21 mouse cellular contexts compared by ENCODE assay signal in the genomic region with DNA sequence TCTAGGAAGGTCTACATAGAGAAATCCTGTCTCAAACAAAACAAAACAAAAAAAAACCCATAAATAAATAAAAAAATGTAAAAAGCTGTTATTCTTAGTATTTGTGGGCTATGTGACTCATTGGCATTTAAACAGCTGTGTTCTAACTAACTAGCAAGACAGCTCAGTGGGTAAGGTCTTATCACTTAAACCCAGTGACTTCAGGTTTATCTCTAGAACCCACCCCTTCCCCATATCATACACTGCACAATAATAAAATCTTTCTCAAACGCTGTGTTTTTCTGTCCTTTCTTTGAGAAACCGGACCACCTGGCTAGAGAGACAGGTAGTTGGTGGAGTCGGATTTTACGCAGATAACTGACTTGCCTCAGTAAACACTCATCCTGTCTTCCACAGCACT. TPM values are rescaled to one million over a fixed set of nuclear protein-coding genes. Genes with fewer than 3 reads are reported as not detected.
A peak's percentile ranks its signal among the peaks of the same experiment; 100 is the strongest.
DNase-seq lines count a peak whose midpoint lies in the region; ATAC-seq and TF ChIP-seq lines count a peak whose summit lies in the region.
"Had no signal": no experiment of that assay in that cellular context is flagged by ENCODE, and none has a peak within 500 bp of the region (broad histone marks: within the 10 kb centered on the region; RNA-seq: fewer than 3 reads in every experiment).

No protein-coding gene starts in this region.

- peak overlapping the region; percentile 40 for H3K4me2 ChIP-seq in liver, embryonic 11.5 days
- peak overlapping the region; percentile 53 for H3K4me2 ChIP-seq in liver, embryonic 14.5 days (ENCODE audit: low read depth)
- H3K4me2 ChIP-seq: embryonic facial prominence, embryonic 13.5 days; forebrain, embryonic 15.5 days; hindbrain, embryonic 12.5 days had no signal

- peaks cover 25% of the 10 kb centered on the region for H3K36me3 ChIP-seq in liver, embryonic 11.5 days (ENCODE audit: control insufficient read depth, insufficient read depth, low read length)
- H3K36me3 ChIP-seq in erythroblast, embryonic 14.5 days (ENCODE audit: control insufficient read depth), result peaks cover 100% of the 10 kb centered on the region
- H3K36me3 ChIP-seq in liver, embryonic 14.5 days (replicated peaks; ENCODE audit: control insufficient read depth, insufficient read depth, low read depth), result peaks cover 82% of the 10 kb centered on the region

- peaks cover 29% of the 10 kb centered on the region for H3K4me1 ChIP-seq in liver, embryonic 11.5 days (replicated peaks; ENCODE audit: control insufficient read depth, insufficient read depth, low read length)
- peaks cover 77% of the 10 kb centered on the region for H3K4me1 ChIP-seq in erythroblast, embryonic 14.5 days (ENCODE audit: control insufficient read depth)
- peaks cover 26 to 37% of the 10 kb centered on the region in 2 experiments for H3K4me1 ChIP-seq in liver, embryonic 14.5 days (replicated peaks; ENCODE audit: control insufficient read depth in 2 of 2, insufficient read depth in 2 of 2, low read length in 1 of 2)
- H3K4me1 ChIP-seq: embryonic facial prominence, embryonic 13.5 days; forebrain, embryonic 15.5 days; heart, embryonic 10.5 days; hindbrain, embryonic 12.5 days had no signal

- H3K9ac ChIP-seq in liver, embryonic 11.5 days (ENCODE audit: low read depth, low read length), result no peak overlapping the region
- H3K9ac ChIP-seq in liver, embryonic 14.5 days (replicated peaks), result peak overlapping the region; percentile 52; the same call in 1 of the 2 replicates
- H3K9ac ChIP-seq: embryonic facial prominence, embryonic 13.5 days; forebrain, embryonic 15.5 days; hindbrain, embryonic 12.5 days had no signal

- DNase-seq in liver, embryonic 11.5 days (ENCODE audit: low spot score), result no peak
- DNase-seq in liver, result no peak
- DNase-seq in liver, embryonic 14.5 days (ENCODE audit: low read depth in 3 of 3, low spot score in 3 of 3), result peak in 1 of 3 experiments; percentile 54
- DNase-seq in kidney, postnatal 36 days, result no peak
- no peak for DNase-seq in adrenal gland, postnatal 36 days
- DNase-seq in cerebellum, postnatal 4 days (ENCODE audit: low spot score in 2 of 2), result no peak
- DNase-seq: adrenal gland, adult 2 months; cerebellum, adult 11 months; cerebellum, adult 9-10 months; cerebellum, postnatal 25 days; gastrocnemius, postnatal 10 days; heart, adult 18-20 months; heart, postnatal 10 days; heart, postnatal 4 days had no signal

- peak; percentile 83 for TF ChIP-seq EP300 in liver, embryonic 14.5 days (IDR thresholded peaks at IDR 0.05; ENCODE audit: low read depth)

- peak; percentile 81 for ATAC-seq in liver, embryonic 11.5 days (replicated peaks; ENCODE audit: low FRiP score)
- ATAC-seq in liver, embryonic 14.5 days (ENCODE audit: insufficient read depth), result peak; percentile 78
- ATAC-seq in megakaryocyte progenitor cell, adult 5-6 weeks (replicated peaks; ENCODE audit: poor library complexity), result peak; percentile 36
- ATAC-seq: forebrain, embryonic 15.5 days; hindbrain, postnatal 0 days had no signal

- 63% methylated on average over 4 of the region's 4 CpGs for WGBS in liver, embryonic 11.5 days
- 29% methylated on average over 4 of the region's 4 CpGs for WGBS in liver, embryonic 14.5 days (ENCODE audit: insufficient replicate concordance)

- no peaks in the 10 kb centered on the region for H3K9me3 ChIP-seq in liver, embryonic 11.5 days (ENCODE audit: control insufficient read depth, low read length)
- H3K9me3 ChIP-seq in erythroblast, embryonic 14.5 days (ENCODE audit: control insufficient read depth, low read length), result no peaks in the 10 kb centered on the region
- H3K9me3 ChIP-seq in liver, embryonic 14.5 days (ENCODE audit: control insufficient read depth, low read length), result no peaks in the 10 kb centered on the region
- H3K9me3 ChIP-seq: embryonic facial prominence, embryonic 13.5 days; forebrain, embryonic 15.5 days; heart, embryonic 10.5 days; hindbrain, embryonic 12.5 days had no signal

- no peaks in the 10 kb centered on the region for H3K27me3 ChIP-seq in liver, embryonic 11.5 days (replicated peaks; ENCODE audit: control insufficient read depth, insufficient read depth, low read length)
- H3K27me3 ChIP-seq in erythroblast, embryonic 14.5 days (ENCODE audit: control insufficient read depth), result no peaks in the 10 kb centered on the region
- H3K27me3 ChIP-seq in liver, embryonic 14.5 days (ENCODE audit: control insufficient read depth, insufficient read depth, low read length), result no peaks in the 10 kb centered on the region
- H3K27me3 ChIP-seq: embryonic facial prominence, embryonic 13.5 days; forebrain, embryonic 15.5 days; hindbrain, embryonic 12.5 days had no signal

- no peak for TF ChIP-seq CTCF in liver, embryonic 14.5 days (IDR thresholded peaks at IDR 0.05; ENCODE audit: low read depth)

- H3K4me3 ChIP-seq in liver, embryonic 11.5 days (ENCODE audit: low read depth, low read length), result no peak overlapping the region
- H3K4me3 ChIP-seq in erythroblast, embryonic 14.5 days (replicated peaks), result peak overlapping the region; percentile 41
- no peak overlapping the region for H3K4me3 ChIP-seq in liver, embryonic 14.5 days (ENCODE audit: insufficient read depth in 1 of 2, low read depth in 2 of 2, low read length in 2 of 2)
- H3K4me3 ChIP-seq: embryonic facial prominence, embryonic 13.5 days; forebrain, embryonic 15.5 days; heart, embryonic 10.5 days; hindbrain, embryonic 12.5 days had no signal

- peak overlapping the region; percentile 77 for H3K27ac ChIP-seq in liver, embryonic 11.5 days (ENCODE audit: low read depth, low read length)
- peak overlapping the region; percentile 84 for H3K27ac ChIP-seq in liver, embryonic 14.5 days
- H3K27ac ChIP-seq: embryonic facial prominence, embryonic 13.5 days; forebrain, embryonic 15.5 days; heart, embryonic 10.5 days; hindbrain, embryonic 12.5 days; hindbrain, postnatal 0 days had no signal

RNA-seq across cellular contexts. Expression of gene Aldh9a1, which starts 18.2 kb away (rescaled TPM):
- 112 and 129 TPM in 2 replicates for polyA plus RNA-seq in liver, embryonic 11.5 days (2014; fragmentation: Nextera tagmentation; extraction: Ambion mirVana)
- polyA plus RNA-seq in erythroblast, embryonic 14.5 days (2012), result 2.2 and 2.6 TPM in 2 replicates
- 21.9 and 28.1 TPM in 2 replicates for polyA plus RNA-seq in liver, embryonic 14.5 days (2012; rRNA removed)
- polyA plus RNA-seq in liver, embryonic 14.5 days (2014; fragmentation: Nextera tagmentation; extraction: Ambion mirVana), result 52.5 and 59.9 TPM in 2 replicates
- total RNA-seq in megakaryocyte progenitor cell, adult 5-6 weeks (2015), result 43.1 and 45.0 TPM in 2 replicates
- total RNA-seq in megakaryocyte progenitor cell, adult 5-6 weeks (2017), result 36.3 and 46.6 TPM in 2 replicates
- total RNA-seq in adrenal gland, postnatal 36 days (2021), result 10 to 100 TPM; 63.5 to 87.4 TPM

RNA-seq across cellular contexts. Expression of gene Mgst3, which starts 25.6 kb away (rescaled TPM):
- 242 and 253 TPM in 2 replicates for polyA plus RNA-seq in liver, embryonic 11.5 days (2014; fragmentation: Nextera tagmentation; extraction: Ambion mirVana)
- polyA plus RNA-seq in erythroblast, embryonic 14.5 days (2012), result 58.2 and 125 TPM in 2 replicates
- polyA plus RNA-seq in liver, embryonic 14.5 days (2012; rRNA removed), result 330 and 468 TPM in 2 replicates
- 596 and 611 TPM in 2 replicates for polyA plus RNA-seq in liver, embryonic 14.5 days (2014; fragmentation: Nextera tagmentation; extraction: Ambion mirVana)
- total RNA-seq in megakaryocyte progenitor cell, adult 5-6 weeks (2015), result 14.0 and 16.5 TPM in 2 replicates
- total RNA-seq in megakaryocyte progenitor cell, adult 5-6 weeks (2017), result 11.8 and 18.1 TPM in 2 replicates
- total RNA-seq in adrenal gland, postnatal 36 days (2021), result 100 to 1,000 TPM in 1 of 2 experiments, 10 to 100 TPM in 1; 68.8 to 100 TPM

RNA-seq across cellular contexts. Expression of gene Tmco1, which starts 59.8 kb away (rescaled TPM):
- 104 and 116 TPM in 2 replicates for polyA plus RNA-seq in liver, embryonic 11.5 days (2014; fragmentation: Nextera tagmentation; extraction: Ambion mirVana)
- 2.5 and 2.8 TPM in 2 replicates for polyA plus RNA-seq in erythroblast, embryonic 14.5 days (2012)
- polyA plus RNA-seq in liver, embryonic 14.5 days (2012; rRNA removed), result 33.4 and 43.4 TPM in 2 replicates
- polyA plus RNA-seq in liver, embryonic 14.5 days (2014; fragmentation: Nextera tagmentation; extraction: Ambion mirVana), result 64.1 and 65.4 TPM in 2 replicates
- total RNA-seq in megakaryocyte progenitor cell, adult 5-6 weeks (2015), result 168 and 183 TPM in 2 replicates
- total RNA-seq in megakaryocyte progenitor cell, adult 5-6 weeks (2017), result 176 and 178 TPM in 2 replicates
- 100 to 1,000 TPM; 148 to 170 TPM for total RNA-seq in adrenal gland, postnatal 36 days (2021)
